Mouse (Mus musculus) thymus, postnatal 0 days (tissue): ENCODE results near the gene Supt6. TPM values are rescaled to one million over a fixed set of nuclear protein-coding genes. Genes with fewer than 3 reads are reported as not detected.

ENCODE experiments used
- DNase-seq: peaks from one replicate; pipeline ENCODE4 v3.0.0-alpha.2; 2015; ENCODE audit warnings: low spot score
- microRNA-seq: library from miRNA; unstranded; fragments of <30 nt; microRNA quantifications from one replicate; pipeline ENCODE4, GENCODE M21; 2016; ENCODE audit warnings: borderline number of aligned reads
- polyA plus RNA-seq: library from polyadenylated mRNA; unstranded; fragments of >200 nt; fragmentation: Nextera tagmentation; extraction: Ambion mirVana; gene quantifications from 2 replicates; pipeline ENCODE4 v1.2.1, GENCODE M21; 2015

Supt6 gene
- polyA plus RNA-seq, 1 experiment from 2014 or later: 16.6 TPM

DNA sequence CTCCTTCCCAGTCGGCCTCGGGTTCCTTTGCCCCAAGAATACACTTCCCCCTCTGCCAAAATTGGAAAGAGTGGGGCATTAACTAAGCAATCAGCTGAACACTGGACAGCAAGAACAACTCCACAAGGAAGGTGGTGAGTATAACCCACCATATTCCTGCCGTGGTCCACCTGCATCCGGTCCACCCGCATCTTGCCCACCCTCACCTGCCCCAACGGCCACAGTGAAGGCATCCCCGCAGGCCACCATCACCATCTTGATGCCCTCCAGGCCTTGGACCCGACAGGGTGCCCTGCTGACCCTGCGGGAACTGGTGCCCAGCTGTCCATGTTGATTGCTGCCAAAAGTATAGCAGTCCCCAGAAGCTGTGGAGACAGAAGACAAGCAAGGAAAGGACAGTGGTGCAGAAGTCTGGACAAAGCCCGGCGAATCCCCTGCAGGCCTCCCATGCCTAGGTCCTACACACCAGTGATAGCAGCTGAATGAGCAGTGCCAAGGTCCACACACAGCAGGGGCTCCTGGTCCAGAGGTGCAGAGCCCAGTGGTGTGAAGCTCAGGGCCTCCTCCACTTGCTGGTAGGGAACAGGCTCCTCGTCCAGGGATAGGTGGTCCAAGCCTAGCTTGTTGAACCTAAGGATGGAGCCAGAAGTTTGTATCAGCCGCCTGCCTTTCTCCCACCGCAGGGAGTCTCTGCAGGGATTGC, 78.4 kb downstream of the Supt6 start:
- DNase-seq: no peak

DNA sequence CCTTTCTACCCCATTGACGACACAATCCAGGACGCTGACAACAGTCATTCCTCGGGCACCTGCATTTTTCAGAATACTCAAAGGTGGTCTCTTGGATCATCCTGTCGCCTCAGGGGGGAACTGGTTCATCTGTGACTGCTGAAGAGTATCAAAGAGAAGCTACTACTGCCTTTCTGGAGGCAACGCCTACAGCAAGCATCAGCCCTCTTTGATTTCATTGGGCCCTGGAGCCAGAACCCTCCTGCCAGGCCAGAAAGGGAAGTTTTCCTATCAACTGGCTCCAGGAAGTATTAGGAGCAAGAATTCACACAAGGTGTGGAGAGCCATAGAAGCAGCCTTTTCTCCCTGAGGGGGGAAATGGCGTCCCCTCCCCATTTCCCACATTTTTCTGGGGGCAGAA, 79.1 kb downstream of the Supt6 start:
- no peak for DNase-seq

DNA sequence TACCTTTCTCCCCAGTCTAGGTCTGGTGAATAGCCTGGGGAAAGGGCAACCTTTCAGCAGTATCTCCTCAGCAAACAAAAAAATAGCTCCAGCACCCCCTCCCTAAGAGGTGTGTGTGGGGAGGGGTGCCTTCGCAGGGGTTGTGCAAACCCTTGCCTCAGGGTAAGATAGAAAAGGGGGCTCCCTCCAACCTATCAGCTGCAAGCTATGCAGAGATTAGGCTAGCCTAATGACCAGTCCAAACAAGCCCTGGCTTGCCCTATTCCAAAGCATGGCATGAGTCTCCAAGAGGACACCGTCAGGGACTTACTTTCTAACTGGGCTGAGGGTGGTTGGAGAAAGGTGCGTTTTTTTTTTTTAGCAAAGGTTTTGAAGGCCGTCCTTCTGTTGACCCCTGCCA, 79.6 kb downstream of the Supt6 start:
- no peak for DNase-seq

DNA sequence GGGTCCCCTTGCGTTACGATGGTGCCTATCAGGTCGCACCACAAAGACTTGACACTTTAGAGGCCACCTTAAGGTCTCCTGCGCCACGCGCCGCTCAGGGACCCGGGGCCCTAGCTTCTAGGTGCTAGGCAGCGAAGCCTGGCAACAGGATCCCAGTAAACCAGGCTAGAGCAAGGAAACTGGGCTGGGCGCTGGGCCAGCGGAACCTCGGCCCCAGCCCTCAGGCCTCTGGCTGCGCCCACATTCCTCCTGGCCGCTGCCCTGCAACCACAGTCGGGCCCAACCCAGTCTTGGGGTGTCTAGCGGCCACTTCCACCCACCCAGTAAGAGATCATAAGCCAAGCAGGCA, 80.1 kb downstream of the Supt6 start:
- DNase-seq: no peak

DNA sequence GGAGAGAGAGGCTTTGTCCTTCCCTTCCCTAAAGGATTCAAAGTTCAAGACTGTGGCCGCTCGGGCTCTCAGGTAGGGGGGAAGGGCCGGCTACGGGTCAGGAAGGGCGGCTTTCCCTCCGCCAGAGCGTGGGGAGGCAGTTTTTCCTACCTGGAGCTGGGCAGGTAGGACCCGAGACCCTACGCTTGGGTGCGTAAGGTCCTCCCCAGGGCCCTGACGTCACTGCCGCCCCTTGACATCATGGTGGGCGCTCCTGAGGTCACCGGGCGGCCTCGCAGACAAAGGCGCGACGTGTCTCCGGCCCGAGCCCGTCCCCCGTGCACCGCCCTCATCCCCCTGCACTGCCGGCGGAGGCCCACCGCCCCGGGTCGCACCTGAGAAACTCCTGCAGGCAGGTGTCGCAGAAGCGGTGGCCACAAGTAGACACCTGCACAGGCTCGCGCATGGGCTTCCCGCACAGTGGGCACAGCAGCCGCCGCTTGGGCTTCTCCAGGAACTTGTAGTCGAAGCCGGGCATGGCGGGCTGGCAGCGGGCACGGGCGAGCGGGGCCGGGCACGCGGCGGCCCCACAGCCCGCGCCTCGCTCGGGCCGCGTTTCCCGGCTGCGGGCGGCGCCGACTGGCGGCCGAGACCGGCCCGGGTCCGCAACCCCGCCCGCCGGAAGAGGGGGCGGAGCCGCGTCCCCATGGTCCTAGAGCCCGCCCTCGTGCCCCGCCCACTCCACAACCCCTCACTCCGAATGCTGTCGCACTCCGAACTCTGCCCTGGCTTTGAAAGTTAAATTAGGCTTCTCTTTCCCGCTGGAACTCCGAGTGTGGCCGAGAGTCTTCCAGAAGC, 80.6 kb downstream of the Supt6 start, which contains the start of gene Traf4:
TSS of gene Traf4 (minus strand) at position 666 of the 837 bp plus-strand sequence.
- DNase-seq: peak; percentile 88

DNA sequence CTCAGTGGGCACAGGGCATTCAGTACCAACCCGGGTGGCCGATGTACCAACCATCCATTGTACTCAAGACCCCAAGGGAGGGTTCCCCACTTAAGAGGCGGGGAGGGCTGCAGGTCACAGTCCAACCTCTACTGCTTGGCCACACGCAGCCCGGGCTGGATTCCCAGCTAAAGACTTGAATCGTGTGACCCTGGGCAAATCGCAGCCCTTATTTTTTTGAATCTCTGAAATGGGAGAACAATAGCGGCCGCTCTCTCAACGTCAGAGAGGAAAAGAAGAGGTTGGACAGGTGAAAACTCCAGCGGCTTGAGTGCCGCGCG, 81.2 kb downstream of the Supt6 start:
- no peak for DNase-seq

DNA sequence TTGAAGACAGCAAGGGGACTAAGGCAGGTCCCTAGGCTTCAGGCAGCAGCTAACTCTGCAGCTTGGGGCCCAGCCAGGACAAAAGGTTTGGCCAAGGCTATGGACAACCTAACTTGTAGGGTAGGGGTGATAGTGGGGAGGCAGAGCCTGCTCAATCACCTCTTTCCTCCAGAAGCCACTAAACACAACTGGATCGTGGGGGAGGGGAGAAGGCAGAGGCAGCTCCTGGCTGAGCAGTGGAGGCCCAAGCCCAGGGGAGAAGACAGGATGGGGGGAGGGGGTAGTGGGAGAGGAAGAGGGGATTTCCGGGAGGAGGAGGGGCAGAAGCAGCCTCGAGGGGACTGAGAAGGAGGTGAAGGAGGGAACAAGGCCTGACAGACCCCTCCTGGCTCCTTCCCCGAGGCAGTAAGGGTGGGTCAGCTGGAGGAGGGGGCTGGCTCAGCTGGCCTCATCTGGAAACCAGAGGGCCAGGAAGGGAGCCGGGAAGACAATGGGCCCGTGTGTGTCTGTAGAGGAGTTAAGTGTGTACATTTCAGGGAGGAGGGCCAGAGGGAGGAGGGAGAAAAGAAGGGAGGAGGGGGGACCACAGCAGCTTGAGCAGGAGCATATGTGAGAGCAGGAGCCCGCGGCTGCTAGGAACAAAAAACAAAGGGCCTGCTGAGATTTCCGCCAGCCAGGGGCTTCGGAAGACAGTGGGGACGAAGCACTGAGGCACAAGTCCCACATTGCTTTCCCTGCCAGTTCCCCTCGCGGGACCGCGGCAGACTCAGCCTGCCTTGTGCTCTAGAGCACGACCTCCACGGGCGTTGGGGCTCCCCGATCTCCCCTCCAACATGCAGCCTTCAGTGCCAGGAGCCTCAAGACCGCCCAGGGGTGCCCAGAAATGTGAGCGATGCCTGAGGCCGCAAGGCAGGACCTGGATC, 81.8 kb downstream of the Supt6 start:
- DNase-seq: peak; percentile 79

DNA sequence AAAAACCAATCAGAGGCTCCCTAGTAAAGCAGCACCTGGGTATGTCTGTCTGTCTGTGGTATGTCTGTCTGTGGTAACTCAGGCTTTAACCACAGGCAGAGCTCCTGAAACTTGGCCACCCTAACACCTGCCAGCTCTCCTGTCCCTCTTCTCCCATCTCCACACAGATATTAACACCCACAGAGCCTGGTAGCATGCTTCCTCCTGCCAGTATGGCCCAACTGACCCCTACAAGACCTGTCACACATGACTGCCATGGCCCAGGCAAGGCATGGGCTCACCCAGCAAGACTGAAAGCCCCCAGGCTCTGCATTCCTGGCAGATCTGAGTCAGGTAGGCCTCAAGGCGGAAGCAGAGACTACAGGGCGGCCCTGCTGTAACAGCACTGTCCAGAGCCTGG, 82.7 kb downstream of the Supt6 start:
- DNase-seq: peak; percentile 39

DNA sequence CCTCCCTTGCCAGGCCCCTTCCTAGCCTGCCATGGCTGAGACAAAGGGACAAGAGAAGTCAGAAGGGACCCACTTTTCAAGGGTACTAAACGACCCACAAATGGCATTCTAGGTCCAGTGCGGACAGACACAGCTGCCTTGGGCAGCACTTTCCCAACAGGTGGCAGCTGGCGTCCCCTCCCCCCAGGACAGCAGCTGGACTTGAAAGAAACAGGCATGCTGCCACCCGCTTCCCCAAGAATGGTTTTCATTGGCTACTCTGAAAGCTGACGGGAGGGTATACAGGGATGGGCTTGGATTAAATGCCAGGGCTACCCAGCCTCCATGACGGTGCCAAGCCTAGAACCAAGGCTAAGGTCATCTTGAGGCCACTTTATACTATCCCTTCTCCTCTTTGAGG, 83.3 kb downstream of the Supt6 start:
- DNase-seq: no peak

DNA sequence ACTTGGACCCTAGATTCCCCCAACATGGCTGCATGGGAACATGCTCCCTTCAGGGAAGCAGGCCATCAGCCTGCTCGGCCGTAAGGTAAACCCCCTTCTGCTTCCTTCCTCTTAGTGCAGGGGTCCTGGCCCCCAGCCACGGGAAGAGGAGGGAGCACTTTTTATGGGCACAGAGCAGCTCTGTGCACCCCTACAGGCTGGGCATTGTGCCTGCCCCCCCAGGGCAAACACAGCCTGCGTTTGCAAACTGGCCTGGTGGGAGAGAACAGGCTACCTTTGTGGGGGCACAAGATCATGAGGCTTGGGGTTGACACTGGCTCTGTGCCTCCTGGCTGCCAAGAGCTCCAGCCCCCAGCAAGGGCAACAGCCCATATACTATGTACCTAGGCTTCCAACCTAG, 83.8 kb downstream of the Supt6 start:
- no peak for DNase-seq

DNA sequence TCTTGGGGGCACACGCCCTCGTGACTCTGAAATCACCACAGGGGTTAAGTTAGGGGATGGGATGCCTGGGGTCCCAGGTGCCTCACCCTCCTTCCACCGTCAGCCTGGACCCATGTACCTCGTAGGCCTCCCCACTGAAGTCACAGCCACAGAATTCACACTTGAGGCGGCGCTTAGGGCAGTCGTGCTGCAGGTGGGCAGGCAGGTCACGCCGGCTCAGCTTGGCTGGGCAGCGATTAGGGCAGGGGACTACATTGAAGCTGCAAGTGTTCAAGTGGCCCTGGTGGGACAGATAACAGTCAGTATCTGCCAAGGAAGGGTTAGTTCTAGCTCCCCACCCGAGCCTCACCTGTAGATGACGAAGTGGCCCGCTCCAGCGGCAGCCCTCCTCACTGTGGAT, 84.6 kb downstream of the Supt6 start:
- no peak for DNase-seq

DNA sequence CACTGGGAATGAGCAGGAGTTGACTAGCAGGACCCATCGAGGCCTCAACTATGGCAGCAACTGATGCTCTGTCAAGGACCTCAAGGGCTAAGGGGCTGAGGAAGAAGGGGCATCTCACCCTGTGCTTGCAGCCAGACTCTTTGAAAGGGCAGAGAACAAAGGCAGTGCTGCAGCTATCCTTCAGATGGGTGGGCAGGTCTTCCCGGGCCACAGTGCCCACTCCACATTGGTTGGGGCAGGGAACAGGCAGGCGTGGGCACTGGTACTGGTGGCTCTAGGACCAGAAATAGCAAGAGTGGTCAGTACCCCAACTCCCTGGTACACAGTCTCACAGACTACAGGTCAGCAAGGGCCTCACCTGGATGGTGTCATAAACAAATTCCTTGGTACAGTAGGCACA, 85.1 kb downstream of the Supt6 start:
- DNase-seq: no peak

DNA sequence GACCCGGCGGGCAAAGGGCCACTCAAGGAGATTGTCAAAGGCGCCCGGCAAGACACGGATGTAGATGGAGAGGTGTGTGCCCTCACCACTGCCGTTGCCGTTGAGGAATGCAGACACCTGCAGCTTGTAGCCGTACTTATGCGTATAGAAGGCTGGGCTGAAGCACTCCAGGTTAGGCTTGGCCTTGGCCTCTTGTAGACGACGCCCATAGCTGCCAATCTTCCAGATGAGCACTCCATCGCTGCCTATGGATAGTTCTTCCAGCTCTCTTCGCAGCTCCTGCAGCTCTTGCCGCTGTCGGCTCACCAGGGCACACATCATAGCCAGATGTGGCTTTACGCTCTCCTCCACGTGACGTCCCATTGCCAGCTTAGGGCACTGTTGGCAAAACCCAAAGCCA, 85.6 kb downstream of the Supt6 start:
- no peak for DNase-seq

DNA sequence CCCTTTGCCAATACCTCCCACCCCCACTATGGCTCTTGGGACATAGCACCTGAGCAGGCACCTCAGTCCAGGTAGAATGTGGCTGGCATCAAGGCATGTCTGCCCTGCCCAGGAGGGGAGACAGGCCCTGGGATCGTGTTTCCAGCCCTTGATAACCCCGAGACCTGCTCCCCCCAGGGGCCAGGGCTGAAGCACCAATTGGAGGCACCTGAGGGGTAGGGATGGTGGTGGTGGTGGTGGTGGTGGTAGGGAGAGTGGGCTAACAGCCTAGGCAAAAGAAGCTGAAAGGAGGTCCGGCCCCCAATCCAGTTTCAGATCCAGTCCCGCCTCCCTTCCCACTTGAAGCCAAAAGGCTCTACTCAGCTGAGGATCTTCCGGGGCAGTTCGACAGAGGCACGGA, 86.2 kb downstream of the Supt6 start:
- no peak for DNase-seq

DNA sequence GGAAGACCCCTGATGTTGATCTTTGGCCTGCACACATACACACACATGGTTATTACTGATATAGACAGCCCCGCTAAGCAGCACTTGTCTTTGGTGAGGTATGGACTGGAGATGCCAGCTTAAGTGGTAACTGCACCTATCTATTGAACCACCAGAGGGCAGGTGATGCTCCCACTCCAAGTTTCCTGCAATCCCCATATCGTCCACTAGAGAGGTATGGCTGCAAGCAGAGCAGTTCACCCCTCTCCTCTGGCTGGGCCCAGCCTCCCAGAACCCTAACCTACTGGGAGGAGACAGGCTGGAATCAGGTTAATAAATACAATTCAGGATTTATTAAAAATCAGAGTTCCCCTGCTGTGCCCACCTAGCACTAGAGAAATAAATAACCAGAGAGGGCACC, 86.7 kb downstream of the Supt6 start:
- peak; percentile 87 for DNase-seq

Small RNAs within 50 kb of the gene (microRNA-seq; reads per million reads assigned to microRNA genes)
- gene Mir7653: not detected

Other genes with a start within 250 kb of the Supt6 start
- 10.2 TPM in 2 replicates for gene Dhrs13, start 213.7 kb downstream of the Supt6 start, polyA plus RNA-seq
- gene Flot2, start 208.1 kb downstream of the Supt6 start, polyA plus RNA-seq: 50.3 and 55.3 TPM in 2 replicates
- 22.4 and 24.5 TPM in 2 replicates for gene Eral1, start 165.6 kb downstream of the Supt6 start, polyA plus RNA-seq
- gene Fam222b, start 151.3 kb downstream of the Supt6 start, polyA plus RNA-seq: 6.1 and 6.6 TPM in 2 replicates
- 57.5 and 58.6 TPM in 2 replicates for gene Traf4, start 80.4 kb downstream of the Supt6 start, polyA plus RNA-seq
- gene Nek8, start 69.3 kb downstream of the Supt6 start, polyA plus RNA-seq: 14.1 and 14.5 TPM in 2 replicates
- 12.2 and 13.5 TPM in 2 replicates for gene Tlcd1, start 69.3 kb downstream of the Supt6 start, polyA plus RNA-seq
- 1,919 and 1,995 TPM in 2 replicates for gene Rpl23a, start 62.4 kb downstream of the Supt6 start, polyA plus RNA-seq
- 26.4 and 29.6 TPM in 2 replicates for gene Rab34, start 57.6 kb downstream of the Supt6 start, polyA plus RNA-seq
- gene Proca1, start 52.6 kb downstream of the Supt6 start, polyA plus RNA-seq: 0.49 and 0.84 TPM in 2 replicates
- 74.6 and 74.7 TPM in 2 replicates for gene Sdf2, start 241 bp downstream of the Supt6 start, polyA plus RNA-seq
- 88.6 and 107 TPM in 2 replicates for gene 2610507B11Rik, start 15.8 kb upstream of the Supt6 start, polyA plus RNA-seq
- 0.21 and 0.29 TPM in 2 replicates for gene BC030499, start 44.9 kb upstream of the Supt6 start, polyA plus RNA-seq
- 28.0 and 31.5 TPM in 2 replicates for gene Spag5, start 55.5 kb upstream of the Supt6 start, polyA plus RNA-seq
- 2.3 TPM in 2 replicates for gene Aldoc, start 77.0 kb upstream of the Supt6 start, polyA plus RNA-seq
- 43.9 and 47.9 TPM in 2 replicates for gene Pigs, start 82.4 kb upstream of the Supt6 start, polyA plus RNA-seq
- gene Unc119, start 97.5 kb upstream of the Supt6 start, polyA plus RNA-seq: 36.8 and 39.5 TPM in 2 replicates
- 22.4 and 33.0 TPM in 2 replicates for gene Foxn1, start 140.6 kb upstream of the Supt6 start, polyA plus RNA-seq
- 0.43 and 0.76 TPM in 2 replicates for gene Slc13a2, start 176.2 kb upstream of the Supt6 start, polyA plus RNA-seq
- gene Slc46a1, start 219.7 kb upstream of the Supt6 start, polyA plus RNA-seq: 6.8 and 8.3 TPM in 2 replicates